Mouse (Mus musculus): ENCODE measurements at regions not wholly inside any gene's neighbourhood (a gene's known extent, or its start where the extent isn't known, plus 50 kb on each side); places are given as distances from the start of the nearest gene placed in this dataset.

DNA sequence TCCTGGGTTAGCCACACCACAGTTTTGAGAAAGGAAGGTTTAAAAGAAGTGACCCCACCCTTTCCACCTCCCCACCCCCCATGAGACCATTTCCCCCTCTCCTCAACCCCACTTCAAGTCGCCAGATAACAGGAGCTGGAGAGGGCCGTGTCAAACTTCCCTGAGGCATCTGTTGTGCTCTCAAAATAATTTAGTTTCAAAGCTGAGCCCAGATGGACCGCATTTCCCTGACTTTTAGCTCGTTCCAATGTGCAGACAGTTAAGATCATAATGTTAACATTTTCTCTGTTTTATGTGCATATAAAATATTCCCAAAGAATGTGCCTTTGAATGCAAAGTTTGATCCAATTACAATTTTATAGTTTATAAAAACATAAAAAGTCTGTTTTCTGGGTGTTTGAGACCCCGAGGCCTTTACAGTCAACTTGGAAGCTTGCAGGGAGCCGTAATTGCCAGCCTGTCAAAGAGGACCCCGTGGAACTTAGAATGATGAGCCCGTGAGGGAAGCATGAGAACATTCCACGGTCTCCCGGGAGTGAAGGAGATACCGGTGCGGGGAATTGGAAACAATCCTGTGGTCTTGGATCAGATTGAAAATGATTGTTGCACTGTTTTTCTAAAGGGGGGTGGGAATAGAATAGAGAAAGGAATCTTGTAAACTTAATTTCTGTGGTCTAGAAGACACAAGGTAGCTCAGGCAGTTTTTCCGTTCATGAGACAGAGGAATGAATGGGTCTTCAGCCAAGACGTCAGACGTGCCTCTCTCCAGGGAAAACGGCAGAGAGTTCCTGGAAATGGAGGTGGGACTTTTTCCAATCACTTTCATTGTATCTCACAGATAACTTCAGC lies 903.3 kb downstream of the Mrps31 start:
- Histone ChIP-seq H3K4me3 (ENCODE audit: low read depth, low read length) (no peak overlapping the region), H3K9ac (ENCODE audit: low read length) (no peak overlapping the region), H3K9me3 (ENCODE audit: control insufficient read depth, low read length) (no peaks in the 10 kb centered on the region), H3K27ac (ENCODE audit: low read depth, low read length) (no peak overlapping the region), H3K36me3 (ENCODE audit: control insufficient read depth, insufficient read depth, low read length) (no peaks in the 10 kb centered on the region), H3K4me1 (ENCODE audit: control insufficient read depth, insufficient read depth, low read length) (no peaks in the 10 kb centered on the region), H3K27me3 (ENCODE audit: control insufficient read depth, insufficient read depth, low read length) (no peaks in the 10 kb centered on the region), H3K4me2 (ENCODE audit: low read depth) (no peak overlapping the region)
- DNase-seq (ENCODE audit: low spot score), result no peak
- no peak for ATAC-seq (ENCODE audit: insufficient read depth, low FRiP score, low TSS enrichment)
- 79% methylated on average over 16 of the region's 16 CpGs for WGBS

DNA sequence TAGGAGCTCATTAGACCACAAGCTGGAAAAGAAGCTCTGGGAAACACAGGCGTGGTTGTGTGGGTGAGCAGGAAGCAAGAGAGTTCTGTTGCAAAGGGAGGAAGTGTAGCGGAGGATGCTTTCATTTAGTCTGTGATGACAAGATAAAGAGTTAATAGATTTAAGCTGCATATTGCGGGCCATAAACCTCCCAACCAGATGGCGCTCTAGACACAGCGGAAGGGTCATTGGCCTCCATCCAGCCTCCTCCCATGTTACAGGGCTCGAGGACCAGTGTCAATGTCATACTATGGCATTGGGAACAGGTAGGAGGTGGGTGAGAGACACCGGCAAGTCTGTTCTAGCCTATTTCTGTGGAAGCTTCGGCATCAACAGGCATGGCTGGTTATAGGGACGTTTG lies 908.4 kb downstream of the Mrps31 start:
- no peak overlapping the region for H3K27ac ChIP-seq (ENCODE audit: low read depth, low read length)
- ATAC-seq (ENCODE audit: insufficient read depth, low FRiP score, low TSS enrichment) (no peak), DNase-seq (ENCODE audit: low spot score) (peak; percentile 33)
- no peaks in the 10 kb centered on the region for H3K27me3 ChIP-seq (ENCODE audit: control insufficient read depth, insufficient read depth, low read length)
- H3K4me1 ChIP-seq (ENCODE audit: control insufficient read depth, insufficient read depth, low read length), result no peaks in the 10 kb centered on the region
- H3K9ac ChIP-seq (ENCODE audit: low read length), result no peak overlapping the region
- no peak overlapping the region for H3K4me3 ChIP-seq (ENCODE audit: low read depth, low read length)
- H3K9me3 ChIP-seq (ENCODE audit: control insufficient read depth, low read length), result no peaks in the 10 kb centered on the region
- H3K36me3 ChIP-seq (ENCODE audit: control insufficient read depth, insufficient read depth, low read length), result no peaks in the 10 kb centered on the region
- no peak overlapping the region for H3K4me2 ChIP-seq (ENCODE audit: low read depth)
- whole genome bisulfite sequencing, result 67% methylated on average over 9 of the region's 9 CpGs

DNA sequence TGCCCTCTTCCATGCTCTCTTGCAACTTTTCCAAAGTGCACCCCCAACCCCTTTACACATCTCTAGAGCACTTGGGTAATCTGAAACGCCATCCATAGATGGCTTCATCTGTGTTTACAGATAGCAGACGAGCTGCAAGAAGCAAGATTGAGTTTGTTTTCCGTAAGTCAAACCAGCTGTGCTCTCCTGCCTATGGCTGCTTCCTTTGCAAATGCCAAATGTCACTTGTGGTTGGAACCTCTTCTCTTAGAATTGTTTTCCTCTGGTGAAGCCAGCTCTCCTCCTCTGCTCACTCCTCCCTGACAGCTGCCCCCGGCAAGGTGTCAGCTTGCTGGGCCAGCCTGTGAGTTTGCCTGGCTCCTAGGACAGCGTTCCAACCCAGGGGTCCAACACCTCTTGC lies 910.0 kb downstream of the Mrps31 start:
- 58% methylated on average over 5 of the region's 5 CpGs for WGBS
- no peak overlapping the region for H3K27ac ChIP-seq (ENCODE audit: low read depth, low read length)
- no peaks in the 10 kb centered on the region for H3K4me1 ChIP-seq (ENCODE audit: control insufficient read depth, insufficient read depth, low read length)
- no peaks in the 10 kb centered on the region for H3K9me3 ChIP-seq (ENCODE audit: control insufficient read depth, low read length)
- no peaks in the 10 kb centered on the region for H3K27me3 ChIP-seq (ENCODE audit: control insufficient read depth, insufficient read depth, low read length)
- ATAC-seq (ENCODE audit: insufficient read depth, low FRiP score, low TSS enrichment), result no peak
- DNase-seq (ENCODE audit: low spot score), result no peak
- H3K36me3 ChIP-seq (ENCODE audit: control insufficient read depth, insufficient read depth, low read length), result no peaks in the 10 kb centered on the region
- no peak overlapping the region for H3K9ac ChIP-seq (ENCODE audit: low read length)
- no peak overlapping the region for H3K4me3 ChIP-seq (ENCODE audit: low read depth, low read length)
- H3K4me2 ChIP-seq (ENCODE audit: low read depth), result no peak overlapping the region

DNA sequence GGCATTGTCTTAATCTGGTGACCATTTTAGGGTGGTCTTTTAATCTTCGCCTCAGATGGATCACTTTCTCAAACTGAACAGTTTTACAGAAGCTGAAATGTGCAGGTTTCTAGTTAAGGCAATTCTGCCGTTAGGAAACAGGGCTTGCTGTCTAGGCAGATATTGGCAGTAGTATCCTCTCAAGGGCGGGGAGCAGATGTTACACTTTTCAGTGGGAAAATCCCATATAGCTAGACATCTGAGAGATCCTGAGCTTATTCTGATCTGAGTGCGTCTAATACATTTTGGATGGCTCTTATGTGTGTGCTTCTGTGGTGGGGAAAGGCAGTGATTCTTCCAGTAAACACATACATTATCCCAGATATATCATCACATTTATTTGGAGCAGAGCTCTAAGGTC lies 916.1 kb downstream of the Mrps31 start:
- WGBS, result 90% methylated on average over 4 of the region's 4 CpGs
- no peaks in the 10 kb centered on the region for H3K9me3 ChIP-seq (ENCODE audit: control insufficient read depth, low read length)
- no peaks in the 10 kb centered on the region for H3K36me3 ChIP-seq (ENCODE audit: control insufficient read depth, insufficient read depth, low read length)
- no peak overlapping the region for H3K4me3 ChIP-seq (ENCODE audit: low read depth, low read length)
- no peak overlapping the region for H3K27ac ChIP-seq (ENCODE audit: low read depth, low read length)
- no peak overlapping the region for H3K4me2 ChIP-seq (ENCODE audit: low read depth)
- ATAC-seq (ENCODE audit: insufficient read depth, low FRiP score, low TSS enrichment) (no peak), DNase-seq (ENCODE audit: low spot score) (no peak)
- no peaks in the 10 kb centered on the region for H3K27me3 ChIP-seq (ENCODE audit: control insufficient read depth, insufficient read depth, low read length)
- no peaks in the 10 kb centered on the region for H3K4me1 ChIP-seq (ENCODE audit: control insufficient read depth, insufficient read depth, low read length)
- no peak overlapping the region for H3K9ac ChIP-seq (ENCODE audit: low read length)

DNA sequence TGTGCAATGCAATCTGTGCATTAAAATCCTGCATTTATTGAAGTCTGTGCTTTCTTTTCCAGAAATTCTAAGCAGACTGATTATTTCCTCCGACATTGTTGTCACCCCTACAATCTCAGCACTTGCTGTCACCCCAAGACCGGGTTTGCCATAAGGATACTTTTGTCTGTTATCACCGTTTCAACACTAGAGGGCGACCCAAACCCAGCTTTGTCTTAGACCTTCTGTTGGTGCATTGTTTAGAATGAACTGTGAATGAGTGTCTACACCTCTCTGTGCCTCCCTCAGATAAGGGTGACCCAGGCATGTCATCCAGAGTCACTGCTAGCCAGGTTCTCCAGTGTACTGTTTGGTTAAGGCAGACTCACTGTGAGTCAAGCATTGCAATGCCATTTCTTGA lies 933.0 kb downstream of the Mrps31 start:
- H3K27me3 ChIP-seq (ENCODE audit: control insufficient read depth, insufficient read depth, low read length), result no peaks in the 10 kb centered on the region
- ATAC-seq (ENCODE audit: insufficient read depth, low FRiP score, low TSS enrichment), result no peak

DNA sequence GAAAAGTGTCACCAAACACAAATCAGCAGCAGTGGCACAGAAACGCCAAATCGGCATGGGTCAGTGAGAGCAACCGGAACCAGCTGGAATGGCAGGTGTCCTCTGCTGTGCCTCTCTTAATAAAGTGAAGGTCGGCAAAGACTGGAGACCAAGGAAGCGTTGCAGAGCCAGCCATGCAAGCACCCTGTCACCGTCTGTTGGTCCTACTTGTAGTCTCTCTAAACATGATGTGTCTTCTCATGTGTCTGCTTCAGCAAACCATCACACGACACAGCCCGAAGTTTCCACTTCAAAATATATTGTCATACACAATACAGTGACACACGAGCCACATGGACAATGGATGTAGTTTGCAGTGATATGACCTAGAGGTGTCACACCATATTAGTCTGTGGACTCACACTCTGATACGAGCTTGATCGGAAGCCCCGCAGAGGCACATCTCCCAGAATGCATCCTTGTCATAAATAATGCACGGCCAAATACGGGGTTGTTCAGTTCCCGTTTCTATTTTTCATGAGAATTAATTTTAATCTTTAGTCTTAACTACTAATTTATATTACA lies 940.3 kb downstream of the Mrps31 start:
- no peaks in the 10 kb centered on the region for H3K4me1 ChIP-seq (ENCODE audit: control insufficient read depth, insufficient read depth, low read length)
- DNase-seq (ENCODE audit: low spot score) (no peak), ATAC-seq (ENCODE audit: insufficient read depth, low FRiP score, low TSS enrichment) (no peak)
- H3K27me3 ChIP-seq (ENCODE audit: control insufficient read depth, insufficient read depth, low read length), result no peaks in the 10 kb centered on the region
- no peaks in the 10 kb centered on the region for H3K9me3 ChIP-seq (ENCODE audit: control insufficient read depth, low read length)
- H3K27ac ChIP-seq (ENCODE audit: low read depth, low read length), result no peak overlapping the region
- H3K36me3 ChIP-seq (ENCODE audit: control insufficient read depth, insufficient read depth, low read length), result no peaks in the 10 kb centered on the region
- H3K9ac ChIP-seq (ENCODE audit: low read length), result no peak overlapping the region
- no peak overlapping the region for H3K4me2 ChIP-seq (ENCODE audit: low read depth)
- 87% methylated on average over 15 of the region's 15 CpGs for WGBS
- H3K4me3 ChIP-seq (ENCODE audit: low read depth, low read length), result no peak overlapping the region

More for the DNA sequence above, 933.0 kb downstream of the Mrps31 start:
- no peak overlapping the region for H3K4me3 ChIP-seq (ENCODE audit: low read depth, low read length)
- no peaks in the 10 kb centered on the region for H3K36me3 ChIP-seq (ENCODE audit: control insufficient read depth, insufficient read depth, low read length)
- no peak overlapping the region for H3K27ac ChIP-seq (ENCODE audit: low read depth, low read length)
- H3K9me3 ChIP-seq (ENCODE audit: control insufficient read depth, low read length), result peaks cover 3% of the 10 kb centered on the region; the same call in 1 of the 2 replicates
- H3K4me1 ChIP-seq (ENCODE audit: control insufficient read depth, insufficient read depth, low read length), result no peaks in the 10 kb centered on the region
- DNase-seq (ENCODE audit: low spot score), result peak; percentile 62
- WGBS, result 27% methylated on average over 4 of the region's 4 CpGs
- no peak overlapping the region for H3K9ac ChIP-seq (ENCODE audit: low read length)
- no peak overlapping the region for H3K4me2 ChIP-seq (ENCODE audit: low read depth)

DNA sequence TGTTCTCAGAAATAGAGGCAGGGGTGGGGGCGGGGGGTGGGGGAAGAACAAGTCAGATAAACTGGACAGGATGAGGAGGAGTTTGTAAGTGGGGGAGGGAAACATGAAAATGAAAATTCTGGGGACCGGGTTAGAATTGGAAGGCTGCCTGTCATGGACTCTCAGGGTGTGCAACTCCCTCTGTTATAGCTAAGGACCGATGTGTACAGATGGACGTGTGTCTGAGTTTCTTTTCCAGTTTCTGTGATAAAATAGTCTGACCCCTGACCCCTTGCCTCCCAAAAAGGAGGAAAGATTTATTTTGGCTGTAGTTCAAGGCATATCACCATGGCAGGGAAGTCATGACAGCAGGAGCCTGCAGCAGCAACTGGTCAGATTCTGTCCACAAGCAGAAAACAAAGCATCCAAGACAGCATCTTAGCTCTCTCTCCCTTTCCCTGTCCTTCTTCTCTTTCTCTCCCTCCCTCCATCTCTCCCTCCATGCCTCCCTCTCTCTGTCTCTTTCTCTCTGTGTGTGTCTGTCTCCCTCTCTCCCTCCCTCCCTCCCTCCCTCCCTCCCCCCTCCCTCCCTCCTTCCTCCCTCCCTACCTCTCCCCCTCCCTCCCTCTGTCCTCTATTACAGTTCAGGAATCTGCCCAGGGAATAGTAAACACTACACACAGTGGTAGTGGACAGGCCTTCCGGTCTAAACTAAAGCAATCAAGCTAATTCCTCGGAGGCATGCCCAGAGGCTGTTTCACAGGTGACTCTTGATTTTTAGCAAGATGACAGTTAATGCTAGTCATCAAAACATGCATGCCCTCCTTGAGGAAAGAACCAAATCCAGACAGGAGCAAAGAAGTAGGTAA lies 941.3 kb downstream of the Mrps31 start:
- Histone ChIP-seq H3K4me2 (ENCODE audit: low read depth) (no peak overlapping the region), H3K36me3 (ENCODE audit: control insufficient read depth, insufficient read depth, low read length) (no peaks in the 10 kb centered on the region), H3K4me1 (ENCODE audit: control insufficient read depth, insufficient read depth, low read length) (no peaks in the 10 kb centered on the region), H3K9ac (ENCODE audit: low read length) (no peak overlapping the region), H3K27ac (ENCODE audit: low read depth, low read length) (no peak overlapping the region), H3K4me3 (ENCODE audit: low read depth, low read length) (no peak overlapping the region), H3K27me3 (ENCODE audit: control insufficient read depth, insufficient read depth, low read length) (no peaks in the 10 kb centered on the region), H3K9me3 (ENCODE audit: control insufficient read depth, low read length) (no peaks in the 10 kb centered on the region)
- ATAC-seq (ENCODE audit: insufficient read depth, low FRiP score, low TSS enrichment), result no peak
- peak; percentile 12 for DNase-seq (ENCODE audit: low spot score)
- WGBS, result 57% methylated on average over 6 of the region's 6 CpGs

DNA sequence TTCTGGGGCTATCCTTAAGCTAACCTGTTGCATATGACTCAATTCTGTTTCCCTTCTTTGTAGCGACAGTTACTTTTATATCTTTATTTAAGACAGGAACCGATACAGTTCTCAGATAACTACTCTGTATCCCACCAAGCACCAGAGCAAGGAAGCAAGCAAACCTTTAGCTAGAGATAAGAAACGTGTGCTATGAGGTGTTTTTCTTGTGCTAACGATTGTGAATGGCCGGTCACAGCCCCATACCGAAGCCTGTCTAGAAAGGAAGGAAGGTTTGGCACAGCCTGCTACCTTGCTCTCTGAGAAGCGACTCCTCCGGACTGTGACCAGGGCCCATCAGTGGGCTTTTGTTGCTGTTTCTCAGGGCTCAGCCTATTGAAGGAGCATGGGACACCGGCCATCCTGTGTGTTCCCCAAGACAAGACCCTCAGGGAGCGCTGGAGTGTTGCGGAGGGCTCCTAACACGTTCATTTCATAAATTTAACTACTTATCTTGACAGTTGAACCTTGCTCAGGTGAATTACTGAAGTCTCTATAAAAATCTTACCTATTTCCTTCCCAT lies 949.0 kb downstream of the Mrps31 start:
- WGBS, result 48% methylated on average over 12 of the region's 12 CpGs
- H3K36me3 ChIP-seq (ENCODE audit: control insufficient read depth, insufficient read depth, low read length), result no peaks in the 10 kb centered on the region
- H3K9me3 ChIP-seq (ENCODE audit: control insufficient read depth, low read length), result no peaks in the 10 kb centered on the region
- DNase-seq (ENCODE audit: low spot score) (peak; percentile 14), ATAC-seq (ENCODE audit: insufficient read depth, low FRiP score, low TSS enrichment) (peak; percentile 53; the same call in 1 of the 2 replicates)
- H3K27me3 ChIP-seq (ENCODE audit: control insufficient read depth, insufficient read depth, low read length), result no peaks in the 10 kb centered on the region
- no peak overlapping the region for H3K9ac ChIP-seq (ENCODE audit: low read length)
- H3K4me1 ChIP-seq (ENCODE audit: control insufficient read depth, insufficient read depth, low read length), result no peaks in the 10 kb centered on the region
- no peak overlapping the region for H3K4me2 ChIP-seq (ENCODE audit: low read depth)
- 0 out of 2 replicates have a peak overlapping the region, but pooled peaks have one; percentile 20 for H3K27ac ChIP-seq (ENCODE audit: low read depth, low read length)
- H3K4me3 ChIP-seq (ENCODE audit: low read depth, low read length), result no peak overlapping the region

All from neural tube, embryonic 11.5 days (tissue).